Mouse (Mus musculus) limb, embryonic 14.5 days (tissue): ENCODE results near the gene Pdgfra. TPM values are rescaled to one million over a fixed set of nuclear protein-coding genes. Genes with fewer than 3 reads are reported as not detected.

Experiments
- ATAC-seq: fragments of 200-750 bp; cut with Nextera tagmentation; 2 replicates; pipeline ENCODE4 v1.8.0; 2017; ENCODE audit warnings: low read depth, moderate number of reproducible peaks, moderate TSS enrichment; ENCODE audit not compliant: low FRiP score
- DNase-seq: peaks from one replicate; pipeline ENCODE4 v3.0.0-alpha.2; 2015; ENCODE audit warnings: low spot score
- H3K27ac ChIP-seq: fragments of 300-500 bp; sonication (generic); replicated peaks from 2 replicates; pipeline ENCODE4 v1.5.1; 2014; ENCODE audit warnings: low read depth, mild to moderate bottlenecking, low read length, moderate library complexity, mixed read lengths
- H3K27me3 ChIP-seq: fragments of 300-500 bp; sonication (generic); 2 replicates; pipeline ENCODE4 v1.6.1; 2014; ENCODE audit warnings: low read length, mixed read lengths; ENCODE audit not compliant: control insufficient read depth, insufficient read depth
- H3K36me3 ChIP-seq: fragments of 300-500 bp; sonication (generic); 2 replicates; pipeline ENCODE4 v1.6.1; 2014; ENCODE audit warnings: mild to moderate bottlenecking, low read length, moderate library complexity, mixed read lengths; ENCODE audit not compliant: control insufficient read depth, insufficient read depth
- H3K4me1 ChIP-seq: fragments of 300-500 bp; sonication (generic); 2 replicates; pipeline ENCODE4 v1.6.1; 2014; ENCODE audit warnings: antibody characterized with exemption, low read length, mixed read lengths; ENCODE audit not compliant: control insufficient read depth, insufficient read depth
- H3K4me2 ChIP-seq: fragments of 300-500 bp; sonication (generic); replicated peaks from 2 replicates; pipeline ENCODE4 v1.6.1; 2014; ENCODE audit warnings: low read depth, mild to moderate bottlenecking, low read length, moderate library complexity; ENCODE audit not compliant: severe bottlenecking
- H3K4me3 ChIP-seq: fragments of 300-500 bp; sonication (generic); replicated peaks from 2 replicates; pipeline ENCODE4 v1.5.1; 2014; ENCODE audit warnings: low read length
- H3K9ac ChIP-seq: fragments of 300-500 bp; sonication (generic); 2 replicates; pipeline ENCODE4 v1.6.1; 2014; ENCODE audit warnings: mild to moderate bottlenecking, low read depth, low read length, moderate library complexity; ENCODE audit not compliant: severe bottlenecking
- H3K9me3 ChIP-seq: fragments of 300-500 bp; sonication (generic); 2 replicates; pipeline ENCODE4 v1.6.1; 2016; ENCODE audit warnings: low read length; ENCODE audit not compliant: control insufficient read depth
- POLR2A ChIP-seq: fragments of 200-500 bp; IDR thresholded peaks from 2 replicates; pipeline ENCODE4 v1.8.0; 2012; ENCODE audit warnings: inconsistent platforms, mild to moderate bottlenecking, moderate library complexity, borderline replicate concordance; ENCODE audit not compliant: insufficient read depth, insufficient read length; ENCODE audit errors: extremely low read depth
- WGBS: fragments of 180-500 bp; shearing (Covaris S2); extraction: QIAGEN DNeasy Blood & Tissue Kit; methylation state at CpG from one replicate; pipeline ENCODE4 v1.1.7; 2014; 5-methylcytosine and 5-hydroxymethylcytosine counted together
- polyA plus RNA-seq, 2 experiments: library from polyadenylated mRNA; depleted of rRNA in 1 of 2; stranded (reverse) in 1 of 2; unstranded in 1 of 2; fragments of >200 nt; fragmentation: Nextera tagmentation in 1 of 2; extraction: Ambion mirVana in 1 of 2; gene quantifications; 2 replicates each; pipeline versions ENCODE4 v1.2.1 to v1.2.3; 2012 to 2014

The Pdgfra gene
- polyA plus RNA-seq, 2 experiments, result 115 to 122 TPM

GRCm38 (mm10) chr5:75148343-75149127, 3.6 kb upstream of the Pdgfra start:
- Histone ChIP-seq H3K9ac (peak overlapping the region; percentile 99), H3K9me3 (no peaks in the 10 kb centered on the region), H3K27ac (peak overlapping the region; percentile 100), H3K4me2 (peak overlapping the region; percentile 66), H3K4me3 (peak overlapping the region; percentile 76), H3K27me3 (no peaks in the 10 kb centered on the region), H3K4me1 (peaks cover 22% of the 10 kb centered on the region), H3K36me3 (no peaks in the 10 kb centered on the region; the same call in 1 of the 2 replicates)
- DNase-seq (peak; percentile 77), ATAC-seq (peak; percentile 51; the same call in 1 of the 2 replicates)
- no peak for TF ChIP-seq POLR2A
- WGBS, result 1% methylated on average over 27 of the region's 30 CpGs

GRCm38 (mm10) chr5:75149380-75149779, 2.7 kb upstream of the Pdgfra start:
- no peak for TF ChIP-seq POLR2A
- Histone ChIP-seq H3K4me3 (peak overlapping the region; percentile 76), H3K36me3 (no peaks in the 10 kb centered on the region; the same call in 1 of the 2 replicates), H3K27me3 (no peaks in the 10 kb centered on the region), H3K4me1 (peaks cover 22% of the 10 kb centered on the region), H3K9ac (peak overlapping the region; percentile 99), H3K9me3 (no peaks in the 10 kb centered on the region), H3K4me2 (peak overlapping the region; percentile 66), H3K27ac (peak overlapping the region; percentile 100)
- no peak for ATAC-seq
- 3% methylated on average over 10 of the region's 10 CpGs for WGBS
- no peak for DNase-seq

GRCm38 (mm10) chr5:75149880-75150279, 2.2 kb upstream of the Pdgfra start:
- Histone ChIP-seq H3K27me3 (no peaks in the 10 kb centered on the region), H3K36me3 (no peaks in the 10 kb centered on the region; the same call in 1 of the 2 replicates), H3K9ac (peak overlapping the region; percentile 99), H3K4me2 (peak overlapping the region; percentile 66), H3K9me3 (no peaks in the 10 kb centered on the region), H3K4me3 (peak overlapping the region; percentile 76), H3K27ac (peak overlapping the region; percentile 100), H3K4me1 (peaks cover 22% of the 10 kb centered on the region)
- peak; percentile 44; the same call in 1 of the 2 replicates for TF ChIP-seq POLR2A
- peak; percentile 59 for DNase-seq
- ATAC-seq, result no peak
- WGBS, result under 1% methylated on average over 11 of the region's 11 CpGs

GRCm38 (mm10) chr5:75150341-75150981, 1.6 kb upstream of the Pdgfra start:
- peak overlapping the region; percentile 100 for H3K27ac ChIP-seq
- ATAC-seq (peak; percentile 37), DNase-seq (peak; percentile 73)
- no peaks in the 10 kb centered on the region for H3K27me3 ChIP-seq
- under 1% methylated on average over 23 of the region's 23 CpGs for WGBS
- peaks cover 22% of the 10 kb centered on the region for H3K4me1 ChIP-seq
- H3K36me3 ChIP-seq, result no peaks in the 10 kb centered on the region; the same call in 1 of the 2 replicates
- H3K9me3 ChIP-seq, result no peaks in the 10 kb centered on the region
- peak; percentile 29; the same call in 1 of the 2 replicates for TF ChIP-seq POLR2A
- peak overlapping the region; percentile 99 for H3K9ac ChIP-seq
- peak overlapping the region; percentile 76 for H3K4me3 ChIP-seq
- peak overlapping the region; percentile 66 for H3K4me2 ChIP-seq

GRCm38 (mm10) chr5:75151146-75151900, 769 bp upstream of the Pdgfra start:
- Histone ChIP-seq H3K36me3 (no peaks in the 10 kb centered on the region; the same call in 1 of the 2 replicates), H3K4me3 (peak overlapping the region; percentile 76), H3K9me3 (no peaks in the 10 kb centered on the region), H3K27ac (peak overlapping the region; percentile 100), H3K4me2 (peak overlapping the region; percentile 66), H3K9ac (peak overlapping the region; percentile 99), H3K4me1 (peaks cover 22% of the 10 kb centered on the region), H3K27me3 (no peaks in the 10 kb centered on the region)
- ATAC-seq (peak; percentile 25; the same call in 1 of the 2 replicates), DNase-seq (peak; percentile 90)
- under 1% methylated on average over 29 of the region's 35 CpGs for WGBS
- peak; percentile 79; the same call in 1 of the 2 replicates for TF ChIP-seq POLR2A
